Mouse (Mus musculus): ENCODE data around the gene Armcx5. TPM values are rescaled to one million over a fixed set of nuclear protein-coding genes. Genes with fewer than 3 reads are reported as not detected.
A peak's percentile ranks its signal among the peaks of the same experiment; 100 is the strongest.

Armcx5 gene
- polyA plus RNA-seq, 1 experiment from 2014 or later = 9.9 TPM

MicroRNAs within 50 kb of the gene (microRNA counts, 519-probe panel; counts per million panel counts)
- microRNA mmu-miR-1970 = 104 counts per million, percentile 35 among the panel's probes with 10 or more counts

Small RNA genes lying within 50 kb of the gene (microRNA-seq; reads per million reads assigned to microRNA genes)
- gene Mir1970 (not detected), gene Mir7646 (not detected)

Other genes with a start within 250 kb of the Armcx5 start
- not detected in 2 replicates for gene AV320801, start 248.1 kb upstream of the Armcx5 start, polyA plus RNA-seq (2015; fragmentation: Nextera tagmentation; extraction: Ambion mirVana)
- not detected in 2 replicates for gene Nxf7, start 144.0 kb upstream of the Armcx5 start, polyA plus RNA-seq (2015; fragmentation: Nextera tagmentation; extraction: Ambion mirVana)
- not detected in 2 replicates for gene Prame, start 115.0 kb upstream of the Armcx5 start, polyA plus RNA-seq (2015; fragmentation: Nextera tagmentation; extraction: Ambion mirVana)
- gene Tcp11x2, start 48.9 kb upstream of the Armcx5 start, polyA plus RNA-seq (2015; fragmentation: Nextera tagmentation; extraction: Ambion mirVana) = not detected in 2 replicates
- gene Tmsb15a, start 17.5 kb upstream of the Armcx5 start, polyA plus RNA-seq (2015; fragmentation: Nextera tagmentation; extraction: Ambion mirVana) = not detected in 2 replicates
- gene Gprasp1, start within 50 bp of the Armcx5 start, polyA plus RNA-seq (2015; fragmentation: Nextera tagmentation; extraction: Ambion mirVana) = 46.2 and 48.0 TPM in 2 replicates
- gene Bhlhb9, start 54.9 kb downstream of the Armcx5 start, polyA plus RNA-seq (2015; fragmentation: Nextera tagmentation; extraction: Ambion mirVana) = 53.8 and 55.5 TPM in 2 replicates
- gene Gprasp2, start 96.3 kb downstream of the Armcx5 start, polyA plus RNA-seq (2015; fragmentation: Nextera tagmentation; extraction: Ambion mirVana) = 24.6 and 26.3 TPM in 2 replicates

Data from kidney, embryonic 16.5 days (tissue).